Mouse (Mus musculus) telencephalon, adult 2 months (tissue): ENCODE data around the gene Cnot10.

Experiments
- DNase-seq: peaks from one replicate; pipeline ENCODE4 v3.0.0-alpha.2; 2011; ENCODE audit warnings: low read depth, low spot score

Cnot10 gene

DNA sequence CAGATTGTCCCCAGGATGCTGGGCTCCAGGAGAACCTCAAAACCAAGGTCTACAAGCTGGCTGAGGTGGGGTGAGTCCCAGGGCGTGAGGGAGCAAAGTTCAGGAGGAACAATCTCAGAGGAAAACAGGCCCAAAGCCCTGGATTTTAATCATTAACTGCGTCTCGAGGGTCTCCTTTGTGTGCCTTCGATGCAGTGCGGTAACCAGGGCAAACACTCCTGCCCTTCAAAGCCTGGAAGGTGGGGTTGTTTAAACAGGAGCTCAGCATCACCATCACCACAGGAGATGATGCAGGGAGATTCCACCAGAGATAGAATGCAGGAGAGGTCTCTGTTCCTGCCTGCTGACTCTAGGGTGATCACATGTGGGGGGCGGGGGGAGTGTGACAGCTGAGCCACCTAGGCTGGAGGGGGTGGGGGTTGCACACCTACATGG lies 92.3 kb downstream of the Cnot10 start:
- no peak for DNase-seq

DNA sequence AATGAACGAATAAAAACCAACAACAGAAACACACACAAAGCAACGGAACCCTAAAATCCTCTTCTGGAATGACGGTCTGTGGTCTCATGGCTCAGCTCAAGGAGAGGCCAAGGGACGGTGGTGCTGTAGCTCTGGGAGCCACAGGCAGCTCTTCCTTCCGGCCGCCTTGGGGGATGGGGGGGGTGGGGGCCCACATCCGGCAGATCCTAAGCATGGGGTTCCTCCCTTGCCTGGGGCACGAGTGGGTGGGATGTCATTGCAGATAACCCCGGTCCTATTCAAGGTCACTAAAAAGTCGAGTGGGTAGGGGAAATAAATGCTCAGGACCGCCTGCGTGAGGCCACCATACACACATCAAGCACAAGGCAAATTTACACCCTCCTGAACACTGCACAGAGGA lies 93.2 kb downstream of the Cnot10 start:
- DNase-seq, result no peak

DNA sequence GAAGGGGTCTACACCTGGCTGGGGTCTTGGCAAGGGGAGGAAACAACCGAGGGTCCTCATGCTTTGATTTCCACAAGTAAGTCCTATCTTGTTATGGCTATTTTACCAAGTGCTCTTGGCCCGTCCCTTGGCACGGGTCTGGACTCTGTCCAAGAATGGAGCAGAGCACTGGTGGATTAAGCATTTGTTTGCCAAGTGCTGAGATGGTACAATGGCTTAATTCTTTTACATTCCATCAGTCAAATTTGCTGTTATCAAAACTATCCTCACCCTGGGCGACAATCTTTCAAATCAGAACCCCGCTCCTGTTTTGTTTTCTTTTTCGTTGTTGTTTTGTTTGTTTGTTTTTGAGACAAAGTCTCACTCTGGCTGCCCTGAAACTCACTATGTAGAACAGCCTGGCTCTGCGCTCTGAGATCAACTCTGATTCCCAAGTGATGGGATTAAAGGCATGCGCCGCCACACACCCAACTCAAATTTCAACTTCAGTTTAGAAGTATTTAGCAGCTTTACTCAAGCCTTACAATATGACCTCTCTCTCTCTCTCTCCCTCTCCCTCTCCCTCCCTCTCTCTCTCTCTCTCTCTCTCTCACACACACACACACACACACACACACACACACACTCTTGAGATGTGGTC lies 95.1 kb downstream of the Cnot10 start:
- DNase-seq, result no peak

DNA sequence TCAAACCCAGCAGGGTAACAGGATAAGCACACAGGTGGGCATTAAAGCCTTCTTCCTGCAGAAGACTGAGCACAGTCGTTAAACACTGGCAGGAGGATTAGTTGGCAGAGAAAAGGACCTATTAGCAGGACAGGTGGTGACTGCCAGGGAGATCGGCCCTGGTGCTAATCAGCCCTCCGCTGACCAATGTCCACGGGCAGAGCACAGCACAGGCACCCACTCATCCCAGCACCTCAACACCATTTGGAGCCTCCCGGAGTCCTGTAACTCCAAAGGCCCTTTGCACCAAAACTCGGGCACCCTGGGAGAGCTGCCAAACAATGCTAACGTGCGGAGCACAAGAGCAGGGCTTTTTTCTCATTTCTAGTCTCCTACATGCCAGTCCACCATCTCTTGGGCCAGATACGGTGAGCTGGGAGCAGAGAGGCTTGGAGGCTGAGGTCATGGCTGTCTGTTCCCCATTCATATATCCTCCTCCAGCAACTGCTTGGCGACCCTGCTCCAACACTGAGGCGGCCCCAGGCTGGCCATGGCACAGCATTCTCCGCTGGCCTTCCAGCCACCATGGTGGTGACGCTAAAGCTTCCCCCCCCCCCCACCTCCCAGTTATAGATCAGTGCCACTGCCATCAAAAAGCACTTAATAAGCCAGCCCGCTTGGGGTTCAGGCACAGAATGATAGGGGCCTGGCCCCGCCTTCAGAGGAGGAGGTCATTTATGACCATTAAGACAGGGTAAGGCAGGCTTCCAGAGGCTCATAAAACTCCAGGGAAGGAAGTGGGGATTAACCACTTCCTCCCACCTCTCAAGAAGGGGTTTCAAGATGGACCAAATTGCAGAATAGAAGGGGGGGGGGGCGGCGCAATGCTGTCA lies 95.9 kb downstream of the Cnot10 start:
- DNase-seq, result no peak

DNA sequence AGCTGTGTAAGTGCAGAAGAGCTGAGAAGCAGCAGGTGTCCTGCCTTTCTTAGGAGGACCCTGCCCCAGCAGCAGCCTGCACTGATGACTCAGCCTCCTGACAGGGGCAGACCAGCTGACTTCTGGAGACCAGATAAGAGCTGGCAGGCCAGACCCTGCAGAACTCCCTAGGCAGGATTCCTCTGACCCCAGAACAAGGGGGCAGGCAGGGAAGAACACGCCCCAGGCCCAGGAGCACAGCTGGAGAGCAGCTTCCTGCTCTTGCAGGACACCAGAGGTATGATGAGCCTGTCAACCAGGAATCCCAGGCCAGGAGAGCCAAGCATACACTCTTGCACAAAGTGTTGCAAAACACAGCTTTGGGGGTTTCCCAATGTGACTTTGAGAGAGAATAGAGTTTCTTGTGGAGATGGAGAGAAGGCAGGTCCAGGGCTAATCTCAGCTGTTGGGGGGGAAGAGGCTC lies 98.7 kb downstream of the Cnot10 start:
- DNase-seq, result no peak

DNA sequence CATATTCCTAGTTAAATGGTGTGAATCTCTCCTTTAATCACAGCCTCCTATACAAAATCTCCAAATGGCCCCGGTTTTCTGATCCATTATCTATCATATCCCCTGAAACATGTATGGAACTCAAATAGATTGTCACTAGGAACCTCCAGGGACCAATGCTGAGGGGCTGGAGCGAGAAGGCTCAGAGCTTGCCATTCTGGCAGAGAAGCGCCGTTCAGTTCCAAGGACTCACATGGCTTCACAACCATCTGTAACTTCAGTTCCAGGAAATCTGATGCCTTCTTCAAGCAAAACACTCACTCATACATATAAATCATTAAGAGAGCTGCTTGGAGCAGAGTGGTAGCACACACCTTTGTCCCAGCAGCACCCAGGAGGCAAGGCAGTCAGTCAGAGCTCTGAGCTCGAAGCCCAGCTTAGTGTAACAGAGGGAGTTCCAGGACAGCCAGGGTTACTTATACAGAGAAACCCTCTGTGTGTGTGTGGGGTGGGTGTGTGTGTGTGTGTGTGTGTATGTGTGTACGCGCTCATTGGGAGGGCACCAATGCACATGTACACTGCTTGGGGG lies 100.9 kb downstream of the Cnot10 start:
- DNase-seq, result no peak

DNA sequence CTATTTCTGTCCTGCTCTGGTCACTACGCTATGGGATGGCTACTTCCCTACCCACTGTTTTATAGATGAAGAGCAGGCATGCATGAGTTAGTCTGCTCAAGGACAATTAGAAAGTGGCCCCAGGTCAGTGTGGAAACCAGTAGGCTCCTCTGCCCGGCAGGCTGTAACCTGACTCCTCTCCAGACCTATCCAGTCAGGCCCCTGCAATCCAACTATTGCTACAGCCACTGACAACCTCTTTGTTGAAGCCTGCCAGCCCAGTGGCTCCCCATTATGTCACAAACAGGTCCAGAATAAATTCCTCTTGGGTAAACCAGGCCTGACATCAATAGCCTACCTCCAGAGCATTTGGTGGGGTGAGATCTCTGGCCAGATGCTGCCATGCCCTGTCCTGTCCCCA lies 103.4 kb downstream of the Cnot10 start:
- no peak for DNase-seq
